Comparison of ENCODE assay signal across 8 mouse cellular contexts in the genomic region with DNA sequence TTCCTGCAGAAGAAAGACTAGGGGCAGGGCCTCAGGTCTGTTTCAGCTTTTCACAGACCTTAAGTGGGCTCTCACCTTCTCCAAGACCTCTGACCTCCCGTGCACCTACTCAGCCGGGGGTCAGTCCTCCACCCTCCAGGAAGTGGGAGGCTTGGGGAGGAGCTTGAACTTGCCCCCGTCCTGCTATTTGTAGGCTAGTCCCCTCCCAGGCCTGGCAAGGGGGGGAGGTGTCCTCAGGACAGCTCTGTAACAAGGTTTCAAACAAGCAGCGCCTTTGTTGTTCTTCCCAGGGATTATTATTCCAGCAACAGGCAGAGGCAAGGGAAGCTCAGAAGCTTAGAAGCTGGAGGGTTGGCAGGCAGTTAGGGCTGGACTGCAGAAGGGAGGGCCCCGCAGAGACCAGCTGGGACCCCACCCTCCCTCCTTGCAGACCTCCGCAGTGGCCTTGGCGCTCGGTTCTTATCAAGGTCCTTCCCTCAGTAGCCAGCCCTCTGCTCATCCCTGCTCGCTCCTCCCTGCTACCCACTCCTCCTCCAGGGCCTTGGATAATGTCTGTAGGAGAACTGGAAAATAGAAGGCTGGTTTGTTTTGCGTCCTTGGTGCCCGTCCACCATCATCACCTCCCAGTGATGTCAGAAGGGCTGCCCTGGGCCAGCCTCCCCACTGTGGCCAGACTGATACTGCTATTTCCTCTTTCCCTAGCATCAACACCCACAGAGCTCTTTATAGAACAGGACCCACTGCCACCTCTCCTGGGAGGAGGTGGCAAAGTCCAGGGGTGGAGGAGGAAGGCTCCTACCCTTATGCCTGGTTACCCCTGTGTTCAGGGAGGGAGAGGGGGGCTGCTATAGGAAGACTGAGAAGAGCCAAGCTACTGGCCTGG. TPM values are rescaled to one million over a fixed set of nuclear protein-coding genes. Genes with fewer than 3 reads are reported as not detected.
DNase-seq lines count a peak whose midpoint lies in the region; ATAC-seq and TF ChIP-seq lines count a peak whose summit lies in the region.

No protein-coding gene starts in this region.

- H3K27ac ChIP-seq in kidney, postnatal 0 days, result no peak overlapping the region; the same call in 1 of the 2 replicates
- peak overlapping the region; percentile 29; the same call in 1 of the 2 replicates for H3K27ac ChIP-seq in embryonic facial prominence, embryonic 13.5 days
- H3K27ac ChIP-seq in liver, embryonic 16.5 days (ENCODE audit: low read length), result peak overlapping the region; percentile 22

- no peaks in the 10 kb centered on the region for H3K9me3 ChIP-seq in kidney, postnatal 0 days (replicated peaks; ENCODE audit: low read length)
- H3K9me3 ChIP-seq in embryonic facial prominence, embryonic 13.5 days, result no peaks in the 10 kb centered on the region
- H3K9me3 ChIP-seq in liver, embryonic 16.5 days (replicated peaks; ENCODE audit: control insufficient read depth, low read length), result no peaks in the 10 kb centered on the region

- no peak overlapping the region for H3K4me2 ChIP-seq in kidney, postnatal 0 days (ENCODE audit: low read length)
- peak overlapping the region; percentile 7 for H3K4me2 ChIP-seq in embryonic facial prominence, embryonic 13.5 days
- no peak overlapping the region for H3K4me2 ChIP-seq in liver, embryonic 16.5 days (ENCODE audit: low read depth, low read length)

- no peak for TF ChIP-seq CTCF in kidney, postnatal 0 days (IDR thresholded peaks at IDR 0.05; ENCODE audit: low read depth)

- DNase-seq in kidney, postnatal 0 days (ENCODE audit: low spot score), result peak; percentile 40
- DNase-seq in kidney, postnatal 10 days, result no peak
- DNase-seq in adrenal gland, adult 8-10 months, result peak; percentile 58
- DNase-seq in right cerebral cortex, adult 18-20 months, result no peak
- no peak for DNase-seq in c-Kit-positive CD71-positive TER-119-positive erythroid progenitor cells, embryonic 14.5 days (ENCODE audit: low spot score)
- DNase-seq in layer of hippocampus, adult 9-11 months, result no peak

- H3K9ac ChIP-seq in kidney, postnatal 0 days (ENCODE audit: low read depth, low read length), result no peak overlapping the region
- H3K9ac ChIP-seq in embryonic facial prominence, embryonic 13.5 days, result peak overlapping the region; percentile 52
- H3K9ac ChIP-seq in liver, embryonic 16.5 days (ENCODE audit: low read depth, low read length), result no peak overlapping the region

- WGBS in kidney, postnatal 0 days, result 22% methylated on average over 11 of the region's 11 CpGs
- WGBS in embryonic facial prominence, embryonic 13.5 days, result 16% methylated on average over 11 of the region's 11 CpGs
- WGBS in liver, embryonic 16.5 days (ENCODE audit: insufficient replicate concordance), result 9% methylated on average over 11 of the region's 11 CpGs

- no peaks in the 10 kb centered on the region for H3K27me3 ChIP-seq in kidney, postnatal 0 days (ENCODE audit: insufficient read depth, low read length)
- H3K27me3 ChIP-seq in embryonic facial prominence, embryonic 13.5 days, result peaks cover 39% of the 10 kb centered on the region
- H3K27me3 ChIP-seq in liver, embryonic 16.5 days (ENCODE audit: control insufficient read depth, insufficient read depth, low read depth, low read length), result peaks cover 20% of the 10 kb centered on the region

- no peaks in the 10 kb centered on the region for H3K36me3 ChIP-seq in kidney, postnatal 0 days (ENCODE audit: insufficient read depth, low read length)
- no peaks in the 10 kb centered on the region for H3K36me3 ChIP-seq in embryonic facial prominence, embryonic 13.5 days
- no peaks in the 10 kb centered on the region for H3K36me3 ChIP-seq in liver, embryonic 16.5 days (ENCODE audit: control insufficient read depth, insufficient read depth)

- peaks cover 8% of the 10 kb centered on the region for H3K4me1 ChIP-seq in kidney, postnatal 0 days (replicated peaks; ENCODE audit: insufficient read depth, low read length)
- H3K4me1 ChIP-seq in embryonic facial prominence, embryonic 13.5 days, result peaks cover 32% of the 10 kb centered on the region
- H3K4me1 ChIP-seq in liver, embryonic 16.5 days (ENCODE audit: control insufficient read depth, low read depth, low read length), result peaks cover 15% of the 10 kb centered on the region

- ATAC-seq in kidney, postnatal 0 days (replicated peaks; ENCODE audit: low FRiP score, low read depth), result no peak
- no peak for ATAC-seq in embryonic facial prominence, embryonic 13.5 days (ENCODE audit: insufficient number of reproducible peaks, insufficient read depth, low FRiP score, low TSS enrichment, low read depth)
- ATAC-seq in liver, embryonic 16.5 days (ENCODE audit: low read depth), result no peak

- no peak overlapping the region for H3K4me3 ChIP-seq in kidney, postnatal 0 days (replicated peaks; ENCODE audit: low read depth, low read length)
- H3K4me3 ChIP-seq in embryonic facial prominence, embryonic 13.5 days, result no peak overlapping the region
- no peak overlapping the region for H3K4me3 ChIP-seq in liver, embryonic 16.5 days (ENCODE audit: low read depth, low read length)

RNA-seq across cellular contexts. Expression of a gene that starts 4.5 kb away (rescaled TPM):
- 4.4 and 5.1 TPM in 2 replicates for polyA plus RNA-seq in kidney, postnatal 0 days (2015; fragmentation: Nextera tagmentation; extraction: Ambion mirVana)
- 10 to 100 TPM in 2 of 4 experiments, 1 to 10 TPM in 2; 6.0 to 34.7 (median 13.4) TPM for total RNA-seq in adrenal gland, adult 8-10 months (2022)
- polyA plus RNA-seq in embryonic facial prominence, embryonic 13.5 days (2015; fragmentation: Nextera tagmentation; extraction: Ambion mirVana), result 2.8 and 3.2 TPM in 2 replicates
- 15.5 and 20.3 TPM in 2 replicates for polyA plus RNA-seq in liver, embryonic 16.5 days (2015; fragmentation: Nextera tagmentation; extraction: Ambion mirVana)

RNA-seq across cellular contexts. Expression of a gene that starts 17.5 kb away (rescaled TPM):
- 463 and 484 TPM in 2 replicates for polyA plus RNA-seq in kidney, postnatal 0 days (2015; fragmentation: Nextera tagmentation; extraction: Ambion mirVana)
- total RNA-seq in adrenal gland, adult 8-10 months (2022), result 1 to 10 TPM in 3 of 4 experiments, under 1 TPM in 1; 0.97 to 5.8 (median 4.7) TPM
- 0.25 TPM in 1 of 2 replicates, not detected in the other for polyA plus RNA-seq in embryonic facial prominence, embryonic 13.5 days (2015; fragmentation: Nextera tagmentation; extraction: Ambion mirVana)
- polyA plus RNA-seq in liver, embryonic 16.5 days (2015; fragmentation: Nextera tagmentation; extraction: Ambion mirVana), result 0.56 and 0.72 TPM in 2 replicates

RNA-seq across cellular contexts. Expression of a gene that starts 46.2 kb away (rescaled TPM):
- not detected in 2 replicates for polyA plus RNA-seq in kidney, postnatal 0 days (2015; fragmentation: Nextera tagmentation; extraction: Ambion mirVana)
- total RNA-seq in adrenal gland, adult 8-10 months (2022), result not detected
- polyA plus RNA-seq in embryonic facial prominence, embryonic 13.5 days (2015; fragmentation: Nextera tagmentation; extraction: Ambion mirVana), result not detected in 2 replicates
- not detected in 2 replicates for polyA plus RNA-seq in liver, embryonic 16.5 days (2015; fragmentation: Nextera tagmentation; extraction: Ambion mirVana)

RNA-seq across cellular contexts. Expression of a gene that starts 56.3 kb away (rescaled TPM):
- 12.0 and 13.7 TPM in 2 replicates for polyA plus RNA-seq in kidney, postnatal 0 days (2015; fragmentation: Nextera tagmentation; extraction: Ambion mirVana)
- total RNA-seq in adrenal gland, adult 8-10 months (2022), result 10 to 100 TPM; 14.7 to 25.2 (median 18.0) TPM
- polyA plus RNA-seq in embryonic facial prominence, embryonic 13.5 days (2015; fragmentation: Nextera tagmentation; extraction: Ambion mirVana), result 5.2 and 7.3 TPM in 2 replicates
- 1.4 and 1.7 TPM in 2 replicates for polyA plus RNA-seq in liver, embryonic 16.5 days (2015; fragmentation: Nextera tagmentation; extraction: Ambion mirVana)

RNA-seq across cellular contexts. Expression of a gene that starts 58.2 kb away (rescaled TPM):
- 15.4 and 20.6 TPM in 2 replicates for polyA plus RNA-seq in kidney, postnatal 0 days (2015; fragmentation: Nextera tagmentation; extraction: Ambion mirVana)
- total RNA-seq in adrenal gland, adult 8-10 months (2022), result 1 to 10 TPM in 2 of 4 experiments, not detected in 2; 1.2 to 1.9 TPM
- not detected in 2 replicates for polyA plus RNA-seq in embryonic facial prominence, embryonic 13.5 days (2015; fragmentation: Nextera tagmentation; extraction: Ambion mirVana)
- polyA plus RNA-seq in liver, embryonic 16.5 days (2015; fragmentation: Nextera tagmentation; extraction: Ambion mirVana), result 7.8 and 10.2 TPM in 2 replicates

Comparison
In these comparisons a context has a peak if more than half of its experiments do, and no peak if none do; other contexts are left out.
1. DNase-seq: peak in kidney, postnatal 0 days (single experiment) and adrenal gland, adult 8-10 months (single experiment); none in kidney, postnatal 10 days (single experiment), right cerebral cortex, adult 18-20 months (single experiment), c-Kit-positive CD71-positive TER-119-positive erythroid progenitor cells, embryonic 14.5 days (single experiment) and layer of hippocampus, adult 9-11 months (single experiment).
2. RNA of a gene that starts 17.5 kb away (polyA plus RNA-seq): 463 to 484 TPM in kidney, postnatal 0 days; 0.56 to 0.72 TPM in liver, embryonic 16.5 days and 0.25 TPM in embryonic facial prominence, embryonic 13.5 days; every median in the first group is over 100 times any median in the second.